18 mouse cellular contexts compared by ENCODE assay signal in the genomic region with DNA sequence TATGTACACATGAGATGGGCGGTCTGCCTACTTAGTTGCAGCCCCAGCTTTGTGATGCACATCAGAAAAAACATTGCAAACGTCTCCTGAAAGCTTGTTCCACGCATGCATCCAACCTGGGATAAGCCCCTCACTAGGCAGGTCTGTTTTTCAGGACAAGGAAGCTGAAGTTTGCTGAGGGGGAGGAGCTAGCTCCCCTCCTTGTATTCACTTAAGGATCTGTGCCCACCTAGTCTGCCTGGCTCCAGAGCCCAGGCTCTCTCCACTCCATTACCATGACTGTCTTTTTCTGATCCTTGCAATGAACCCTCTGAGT. TPM values are rescaled to one million over a fixed set of nuclear protein-coding genes. Genes with fewer than 3 reads are reported as not detected.
DNase-seq lines count a peak whose midpoint lies in the region; ATAC-seq and TF ChIP-seq lines count a peak whose summit lies in the region.
"Had no signal": no experiment of that assay in that cellular context is flagged by ENCODE, and none has a peak within 500 bp of the region (broad histone marks: within the 10 kb centered on the region; RNA-seq: fewer than 3 reads in every experiment).

No protein-coding gene starts in this region.

- no peak for ATAC-seq in hindbrain, embryonic 11.5 days (ENCODE audit: low FRiP score)
- no peak for ATAC-seq in hindbrain, embryonic 13.5 days (ENCODE audit: low FRiP score)
- ATAC-seq in stomach, embryonic 16.5 days (ENCODE audit: insufficient read depth, low FRiP score): no peak
- ATAC-seq in stomach, postnatal 0 days (ENCODE audit: low FRiP score, low TSS enrichment): no peak
- no peak for ATAC-seq in hindbrain, embryonic 16.5 days
- ATAC-seq: intestine, embryonic 16.5 days had no signal

- DNase-seq in hindbrain, embryonic 11.5 days (ENCODE audit: low spot score): peak; percentile 31
- no peak for DNase-seq in stomach, postnatal 0 days (ENCODE audit: low spot score)
- no peak for DNase-seq in ovary, postnatal 10 days (ENCODE audit: low spot score)
- DNase-seq in spleen, adult 18-20 months: no peak
- DNase-seq: adrenal gland, adult 2 months; cerebellum, adult 2 months; gastrocnemius, adult 2 months; heart, postnatal 14 days; kidney, postnatal 10 days; right cerebral cortex, postnatal 4 days had no signal

- peaks cover 12% of the 10 kb centered on the region; the same call in 1 of the 2 replicates for H3K4me1 ChIP-seq in hindbrain, embryonic 11.5 days (replicated peaks; ENCODE audit: control insufficient read depth, insufficient read depth, low read length)
- H3K4me1 ChIP-seq in hindbrain, embryonic 13.5 days (replicated peaks): peaks cover 59% of the 10 kb centered on the region
- H3K4me1 ChIP-seq in stomach, embryonic 16.5 days (ENCODE audit: control insufficient read depth, insufficient read depth, low read length): peaks cover 36% of the 10 kb centered on the region
- no peaks in the 10 kb centered on the region; the same call in 1 of the 2 replicates for H3K4me1 ChIP-seq in stomach, postnatal 0 days (replicated peaks; ENCODE audit: control insufficient read depth, insufficient read depth)
- peaks cover 33% of the 10 kb centered on the region for H3K4me1 ChIP-seq in hindbrain, embryonic 16.5 days (ENCODE audit: control insufficient read depth, insufficient read depth, low read depth, low read length)

- TF ChIP-seq CTCF in stomach, postnatal 0 days (IDR thresholded peaks at IDR 0.05; ENCODE audit: low read depth): no peak

- H3K9ac ChIP-seq in hindbrain, embryonic 11.5 days (ENCODE audit: low read depth, low read length): no peak overlapping the region
- H3K9ac ChIP-seq in hindbrain, embryonic 13.5 days: no peak overlapping the region; the same call in 1 of the 2 replicates
- H3K9ac ChIP-seq in stomach, embryonic 16.5 days (ENCODE audit: low read length): 0 out of 2 replicates have a peak overlapping the region, but pooled peaks have one; percentile 17
- no peak overlapping the region for H3K9ac ChIP-seq in stomach, postnatal 0 days (ENCODE audit: low read length)
- H3K9ac ChIP-seq in hindbrain, embryonic 16.5 days (ENCODE audit: low read depth, low read length): no peak overlapping the region
- H3K9ac ChIP-seq: limb, embryonic 12.5 days had no signal

- no peak overlapping the region for H3K4me3 ChIP-seq in hindbrain, embryonic 11.5 days (ENCODE audit: low read depth, low read length)
- H3K4me3 ChIP-seq in hindbrain, embryonic 13.5 days: no peak overlapping the region
- H3K4me3 ChIP-seq in stomach, embryonic 16.5 days (replicated peaks; ENCODE audit: low read length): no peak overlapping the region
- H3K4me3 ChIP-seq in stomach, postnatal 0 days (ENCODE audit: low read depth, low read length): no peak overlapping the region
- no peak overlapping the region for H3K4me3 ChIP-seq in hindbrain, embryonic 16.5 days (ENCODE audit: low read length)
- H3K4me3 ChIP-seq: gastrocnemius, adult 2 months; left cerebral cortex, adult 2 months; limb, embryonic 12.5 days; myocyte had no signal

- H3K27me3 ChIP-seq in hindbrain, embryonic 11.5 days (ENCODE audit: control insufficient read depth, insufficient read depth, low read length): no peaks in the 10 kb centered on the region
- 0 out of 2 replicates have a peak, but pooled peaks cover 6% of the 10 kb centered on the region for H3K27me3 ChIP-seq in hindbrain, embryonic 13.5 days
- no peaks in the 10 kb centered on the region for H3K27me3 ChIP-seq in stomach, embryonic 16.5 days (ENCODE audit: control insufficient read depth, insufficient read depth, low read length)
- H3K27me3 ChIP-seq in stomach, postnatal 0 days (ENCODE audit: control insufficient read depth, insufficient read depth, low read length): no peaks in the 10 kb centered on the region
- 0 out of 2 replicates have a peak, but pooled peaks cover 5% of the 10 kb centered on the region for H3K27me3 ChIP-seq in hindbrain, embryonic 16.5 days (replicated peaks; ENCODE audit: control insufficient read depth, insufficient read depth, low read length)

- H3K9me3 ChIP-seq in hindbrain, embryonic 11.5 days (ENCODE audit: control insufficient read depth, low read length): no peaks in the 10 kb centered on the region
- no peaks in the 10 kb centered on the region for H3K9me3 ChIP-seq in hindbrain, embryonic 13.5 days
- H3K9me3 ChIP-seq in stomach, embryonic 16.5 days (replicated peaks; ENCODE audit: control insufficient read depth, low read length): no peaks in the 10 kb centered on the region
- H3K9me3 ChIP-seq in stomach, postnatal 0 days (ENCODE audit: control insufficient read depth, low read length): no peaks in the 10 kb centered on the region
- no peaks in the 10 kb centered on the region for H3K9me3 ChIP-seq in hindbrain, embryonic 16.5 days (ENCODE audit: control insufficient read depth, low read length)
- H3K9me3 ChIP-seq: limb, embryonic 12.5 days had no signal

- no peak overlapping the region for H3K4me2 ChIP-seq in hindbrain, embryonic 11.5 days (replicated peaks; ENCODE audit: low read depth, low read length)
- no peak overlapping the region; the same call in 1 of the 2 replicates for H3K4me2 ChIP-seq in hindbrain, embryonic 13.5 days
- no peak overlapping the region for H3K4me2 ChIP-seq in stomach, embryonic 16.5 days (ENCODE audit: low read depth, low read length)
- no peak overlapping the region for H3K4me2 ChIP-seq in stomach, postnatal 0 days (replicated peaks; ENCODE audit: low read depth)
- no peak overlapping the region for H3K4me2 ChIP-seq in hindbrain, embryonic 16.5 days (ENCODE audit: low read length)
- H3K4me2 ChIP-seq: limb, embryonic 12.5 days had no signal

- 31% methylated on average over 3 of the region's 3 CpGs for WGBS in hindbrain, embryonic 11.5 days
- 37% methylated on average over 3 of the region's 3 CpGs for WGBS in hindbrain, embryonic 13.5 days
- 31% methylated on average over 3 of the region's 3 CpGs for WGBS in stomach, embryonic 16.5 days
- 30% methylated on average over 3 of the region's 3 CpGs for WGBS in stomach, postnatal 0 days
- 27% methylated on average over 3 of the region's 3 CpGs for WGBS in hindbrain, embryonic 16.5 days

- no peaks in the 10 kb centered on the region for H3K36me3 ChIP-seq in hindbrain, embryonic 11.5 days (ENCODE audit: control insufficient read depth, insufficient read depth, low read length)
- no peaks in the 10 kb centered on the region for H3K36me3 ChIP-seq in hindbrain, embryonic 13.5 days
- no peaks in the 10 kb centered on the region for H3K36me3 ChIP-seq in stomach, embryonic 16.5 days (ENCODE audit: control insufficient read depth, insufficient read depth, low read length)
- H3K36me3 ChIP-seq in stomach, postnatal 0 days (ENCODE audit: control insufficient read depth, insufficient read depth, low read length): no peaks in the 10 kb centered on the region
- no peaks in the 10 kb centered on the region for H3K36me3 ChIP-seq in hindbrain, embryonic 16.5 days (ENCODE audit: control insufficient read depth, insufficient read depth, low read length)
- H3K36me3 ChIP-seq: G1E; limb, embryonic 12.5 days had no signal

- H3K27ac ChIP-seq in hindbrain, embryonic 11.5 days (ENCODE audit: low read depth, low read length): no peak overlapping the region
- H3K27ac ChIP-seq in hindbrain, embryonic 13.5 days: no peak overlapping the region
- peak overlapping the region; percentile 7; the same call in 1 of the 2 replicates for H3K27ac ChIP-seq in stomach, embryonic 16.5 days (ENCODE audit: low read length)
- no peak overlapping the region for H3K27ac ChIP-seq in stomach, postnatal 0 days (replicated peaks)
- peak overlapping the region; percentile 29; the same call in 1 of the 2 replicates for H3K27ac ChIP-seq in hindbrain, embryonic 16.5 days (ENCODE audit: low read depth, low read length)
- H3K27ac ChIP-seq: gastrocnemius, adult 2 months; left cerebral cortex, adult 2 months; limb, embryonic 12.5 days had no signal

- no peak for TF ChIP-seq EP300 in stomach, postnatal 0 days (optimal IDR thresholded peaks at IDR 0.05)

RNA-seq across cellular contexts. Expression of gene Cxcr4, which starts 3.0 kb away (rescaled TPM):
- polyA plus RNA-seq in hindbrain, embryonic 11.5 days (2014; fragmentation: Nextera tagmentation; extraction: Ambion mirVana): 23.3 and 26.4 TPM in 2 replicates
- polyA plus RNA-seq in hindbrain, embryonic 13.5 days (2015; fragmentation: Nextera tagmentation; extraction: Ambion mirVana): 15.4 and 15.5 TPM in 2 replicates
- 6.1 and 7.6 TPM in 2 replicates for polyA plus RNA-seq in stomach, embryonic 16.5 days (2015; fragmentation: Nextera tagmentation; extraction: Ambion mirVana)
- polyA plus RNA-seq in stomach, postnatal 0 days (2015; fragmentation: Nextera tagmentation; extraction: Ambion mirVana): 1.6 and 2.0 TPM in 2 replicates
- 5.9 and 8.2 TPM in 2 replicates for polyA plus RNA-seq in hindbrain, embryonic 16.5 days (2015; fragmentation: Nextera tagmentation; extraction: Ambion mirVana)
- polyA plus RNA-seq: G1E had no signal

Comparison
In these comparisons a context has a peak if more than half of its experiments do, and no peak if none do; other contexts are left out.
1. H3K27ac ChIP-seq: peak in stomach, embryonic 16.5 days (single experiment) and hindbrain, embryonic 16.5 days (single experiment); none in hindbrain, embryonic 11.5 days (single experiment), hindbrain, embryonic 13.5 days (single experiment) and stomach, postnatal 0 days (single experiment).